Mouse (Mus musculus) hindbrain, embryonic 11.5 days (tissue): Measurements from ENCODE around the gene Sprr4. TPM values are rescaled to one million over a fixed set of nuclear protein-coding genes. Genes with fewer than 3 reads are reported as not detected.
A peak's percentile ranks its signal among the peaks of the same experiment; 100 is the strongest.
"Not testable (repeated sequence)": the region's sequence is repeated elsewhere in the genome, so short reads cannot be mapped to it uniquely, and the experiment has no call there.

Experiments used
- ATAC-seq: fragments of 200-750 bp; cut with Nextera tagmentation; 2 replicates; pipeline ENCODE4 v1.8.0; 2017; ENCODE audit warnings: mild to moderate bottlenecking, moderate TSS enrichment, moderate library complexity; ENCODE audit not compliant: low FRiP score
- DNase-seq: peaks from one replicate; pipeline ENCODE4 v3.0.0-alpha.2; 2015; ENCODE audit warnings: low spot score
- H3K27ac ChIP-seq: fragments of 300-500 bp; sonication (generic); 2 replicates; pipeline ENCODE4 v1.5.1; 2014; ENCODE audit warnings: mild to moderate bottlenecking, low read depth, low read length
- H3K27me3 ChIP-seq: fragments of 300-500 bp; sonication (generic); 2 replicates; pipeline ENCODE4 v1.6.1; 2014; ENCODE audit warnings: mild to moderate bottlenecking, low read length, moderate library complexity, mixed read lengths; ENCODE audit not compliant: control insufficient read depth, insufficient read depth
- H3K36me3 ChIP-seq: fragments of 300-500 bp; sonication (generic); 2 replicates; pipeline ENCODE4 v1.6.1; 2014; ENCODE audit warnings: mild to moderate bottlenecking, low read length, moderate library complexity, mixed read lengths; ENCODE audit not compliant: control insufficient read depth, insufficient read depth
- H3K4me1 ChIP-seq: fragments of 300-500 bp; sonication (generic); replicated peaks from 2 replicates; pipeline ENCODE4 v1.6.1; 2014; ENCODE audit warnings: low read length, mixed read lengths; ENCODE audit not compliant: control insufficient read depth, insufficient read depth
- H3K4me2 ChIP-seq: fragments of 300-500 bp; sonication (generic); replicated peaks from 2 replicates; pipeline ENCODE4 v1.6.1; 2014; ENCODE audit warnings: mild to moderate bottlenecking, low read depth, low read length
- H3K4me3 ChIP-seq: fragments of 300-500 bp; sonication (generic); 2 replicates; pipeline ENCODE4 v1.5.1; 2014; ENCODE audit warnings: low read depth, low read length
- H3K9ac ChIP-seq: fragments of 300-500 bp; sonication (generic); 2 replicates; pipeline ENCODE4 v1.6.1; 2014; ENCODE audit warnings: low read depth, low read length
- H3K9me3 ChIP-seq: fragments of 300-500 bp; sonication (generic); 2 replicates; pipeline ENCODE4 v1.6.1; 2016; ENCODE audit warnings: low read length; ENCODE audit not compliant: control insufficient read depth
- WGBS: fragments of 180-500 bp; shearing (Covaris S2); extraction: QIAGEN DNeasy Blood & Tissue Kit; methylation state at CpG from one replicate; pipeline ENCODE4 v1.1.7; 2014; 5-methylcytosine and 5-hydroxymethylcytosine counted together
- polyA plus RNA-seq: library from polyadenylated mRNA; unstranded; fragments of >200 nt; fragmentation: Nextera tagmentation; extraction: Ambion mirVana; gene quantifications from 2 replicates; pipeline ENCODE4 v1.2.1, GENCODE M21; 2014

Sprr4 gene
- polyA plus RNA-seq, 1 experiment from 2014 or later = not detected

DNA sequence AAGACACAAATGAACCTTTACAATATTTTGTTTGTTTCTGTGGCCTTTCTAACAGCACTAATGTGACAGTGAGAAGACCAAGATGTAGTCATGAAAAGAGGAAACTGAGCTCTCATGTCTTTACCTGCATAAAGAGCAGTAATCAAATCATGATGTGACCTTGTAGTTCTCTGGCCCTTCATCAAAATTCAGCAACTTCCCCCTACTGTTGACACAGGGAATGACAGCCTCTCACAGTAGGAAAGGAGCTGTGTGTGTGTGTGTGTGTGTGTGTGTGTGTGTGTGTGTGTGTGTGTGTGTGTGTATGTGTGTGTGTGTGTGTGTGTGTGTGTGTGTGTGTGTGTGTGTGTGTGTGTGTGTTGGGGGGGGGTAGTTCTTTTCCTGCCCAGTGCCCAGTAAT lies 19.0 kb downstream of the Sprr4 start:
- H3K4me3 ChIP-seq, H3K27ac ChIP-seq, H3K36me3 ChIP-seq, H3K4me1 ChIP-seq, ATAC-seq, H3K4me2 ChIP-seq, H3K9ac ChIP-seq, H3K27me3 ChIP-seq, H3K9me3 ChIP-seq: not testable (repeated sequence)
- DNase-seq = peak; percentile 14

DNA sequence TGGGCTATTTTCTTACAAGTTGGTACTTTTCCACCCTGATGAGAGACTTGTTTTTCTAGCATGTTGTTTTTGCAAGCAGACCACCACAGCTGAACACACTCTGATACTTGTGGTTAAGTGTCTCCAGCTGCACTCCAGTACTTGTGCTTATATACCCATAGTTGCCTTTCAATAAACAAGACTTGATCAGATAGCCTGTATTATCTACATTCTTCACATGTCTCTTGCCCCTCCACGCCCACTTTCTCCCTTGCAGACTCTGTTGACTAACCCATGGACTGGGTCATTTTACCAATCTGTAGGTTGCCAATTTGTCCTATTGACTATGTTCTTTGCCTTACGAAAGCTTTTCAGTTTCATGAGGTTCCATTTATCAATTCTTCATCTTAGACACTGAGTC lies 30.2 kb downstream of the Sprr4 start:
- WGBS = 81% methylated on average over 2 of the region's 2 CpGs
- no peak overlapping the region for H3K4me2 ChIP-seq
- no peak overlapping the region for H3K9ac ChIP-seq
- ATAC-seq (no peak), DNase-seq (no peak)
- no peak overlapping the region for H3K27ac ChIP-seq
- no peaks in the 10 kb centered on the region for H3K36me3 ChIP-seq
- H3K9me3 ChIP-seq = no peaks in the 10 kb centered on the region
- no peak overlapping the region for H3K4me3 ChIP-seq
- no peaks in the 10 kb centered on the region for H3K27me3 ChIP-seq
- H3K4me1 ChIP-seq = no peaks in the 10 kb centered on the region

DNA sequence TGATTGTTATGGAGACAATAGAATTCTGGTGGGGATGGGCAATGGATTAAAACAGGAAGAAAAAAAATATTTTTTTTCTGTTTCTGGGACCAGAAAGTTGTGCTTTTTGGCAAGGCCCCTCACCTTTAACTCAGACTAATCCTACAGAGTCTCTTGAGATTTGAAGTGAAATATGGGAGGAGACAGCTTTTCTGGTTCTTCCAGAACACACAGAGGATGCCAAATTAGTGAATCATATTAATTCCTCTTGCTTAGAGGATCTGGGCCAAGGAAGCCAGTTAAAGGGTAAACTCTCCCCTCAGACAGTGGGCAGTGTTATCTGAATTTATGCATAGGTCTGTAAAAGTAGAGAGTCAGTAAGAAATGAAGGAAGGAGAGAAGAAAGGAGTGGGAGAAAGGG lies 32.9 kb downstream of the Sprr4 start:
- no peaks in the 10 kb centered on the region for H3K36me3 ChIP-seq
- H3K4me1 ChIP-seq = no peaks in the 10 kb centered on the region
- no peaks in the 10 kb centered on the region for H3K27me3 ChIP-seq
- H3K4me3 ChIP-seq = no peak overlapping the region
- H3K9me3 ChIP-seq = no peaks in the 10 kb centered on the region
- H3K9ac ChIP-seq = no peak overlapping the region
- no peak overlapping the region for H3K27ac ChIP-seq
- ATAC-seq (no peak), DNase-seq (no peak)
- H3K4me2 ChIP-seq = no peak overlapping the region

DNA sequence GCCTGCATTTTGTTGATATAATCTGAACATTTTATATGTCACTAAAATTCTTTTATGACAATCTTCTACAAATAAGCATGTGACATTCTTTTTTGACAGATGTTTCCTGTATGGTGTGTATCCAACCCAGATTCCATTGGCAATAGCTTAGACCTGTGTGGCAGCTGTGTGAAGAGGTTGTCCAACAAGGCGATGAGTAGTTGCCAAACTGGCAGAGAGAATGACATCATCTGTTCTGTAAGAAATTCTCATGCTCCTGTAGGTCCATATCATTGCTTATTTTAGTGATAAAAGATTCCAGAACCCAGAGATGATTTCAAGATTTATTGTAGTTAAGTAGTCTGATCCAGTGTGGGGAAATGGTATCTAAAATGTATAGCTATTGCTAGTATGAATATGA lies 33.7 kb downstream of the Sprr4 start:
- H3K9me3 ChIP-seq = no peaks in the 10 kb centered on the region
- no peak overlapping the region for H3K4me2 ChIP-seq
- no peaks in the 10 kb centered on the region for H3K36me3 ChIP-seq
- H3K27ac ChIP-seq = no peak overlapping the region
- no peaks in the 10 kb centered on the region for H3K4me1 ChIP-seq
- H3K9ac ChIP-seq = no peak overlapping the region
- no peak overlapping the region for H3K4me3 ChIP-seq
- H3K27me3 ChIP-seq = no peaks in the 10 kb centered on the region
- no peak for DNase-seq
- WGBS = 88% methylated on average over 1 of the region's 1 CpGs
- ATAC-seq = no peak

DNA sequence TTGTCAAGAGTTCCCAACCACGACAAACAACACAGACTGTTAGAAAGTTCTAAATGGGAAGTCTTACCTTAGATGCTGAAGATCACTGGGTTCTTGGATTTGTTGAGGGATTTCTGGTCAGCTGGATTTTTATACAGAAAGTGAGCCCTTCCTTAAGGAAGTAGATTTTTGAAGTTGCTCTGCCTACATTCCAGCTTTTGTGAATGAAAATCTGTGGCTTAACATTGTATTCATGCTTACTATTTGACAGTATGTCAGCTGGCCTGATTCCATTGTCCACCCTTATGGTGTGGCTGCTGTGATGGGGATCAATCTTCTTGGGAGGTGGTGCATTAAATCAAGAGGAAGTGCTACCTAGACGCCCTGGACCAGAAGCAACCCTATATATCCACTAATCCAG lies 41.7 kb downstream of the Sprr4 start, which contains the start of gene Sprr3:
TSS of gene Sprr3 (minus strand) at position 101 of the 400 bp plus-strand sequence.
- no peak for ATAC-seq
- no peak for DNase-seq
- Histone ChIP-seq H3K9ac (no peak within 1 kb of the TSS), H3K9me3 (no peaks in the 10 kb centered on the region), H3K27ac (no peak within 1 kb of the TSS), H3K4me3 (no peak within 1 kb of the TSS), H3K4me2 (no peak within 1 kb of the TSS), H3K36me3 (no peaks in the 10 kb centered on the region), H3K27me3 (no peaks in the 10 kb centered on the region), H3K4me1 (no peaks in the 10 kb centered on the region)
- 70% methylated on average over 2 of the region's 2 CpGs for whole genome bisulfite sequencing

DNA sequence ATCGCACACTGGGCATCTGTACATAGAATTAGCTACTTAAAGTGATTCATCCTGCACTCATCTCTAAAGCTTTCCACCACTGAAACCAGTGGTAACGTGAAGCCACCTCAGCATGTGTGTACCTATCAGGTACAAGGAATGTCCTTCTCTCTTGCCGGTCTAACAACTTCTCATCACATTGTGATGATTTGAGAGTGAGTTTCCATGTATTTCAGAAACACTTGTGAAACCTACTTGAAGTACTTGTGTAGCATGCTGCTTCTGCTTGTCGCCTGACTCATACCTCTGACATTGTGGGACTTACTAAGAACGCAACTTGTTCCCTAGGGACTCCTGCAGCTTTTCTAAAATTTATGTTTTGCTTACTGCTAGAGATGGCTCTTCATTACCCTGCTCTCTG lies 45.1 kb downstream of the Sprr4 start:
- Histone ChIP-seq H3K4me1 (no peaks in the 10 kb centered on the region), H3K4me2 (no peak overlapping the region), H3K9ac (no peak overlapping the region), H3K36me3 (no peaks in the 10 kb centered on the region), H3K4me3 (no peak overlapping the region), H3K9me3 (no peaks in the 10 kb centered on the region), H3K27me3 (no peaks in the 10 kb centered on the region), H3K27ac (no peak overlapping the region)
- DNase-seq (no peak), ATAC-seq (no peak)
- WGBS = 86% methylated on average over 5 of the region's 5 CpGs

Other genes with a start within 250 kb of the Sprr4 start
- not detected in 2 replicates for gene Sprr2a3, start 215.1 kb downstream of the Sprr4 start, polyA plus RNA-seq
- 0.45 TPM in 1 of 2 replicates, not detected in the other for gene Sprr2b, start 183.9 kb downstream of the Sprr4 start, polyA plus RNA-seq
- not detected in 2 replicates for gene Sprr2d, start 161.4 kb downstream of the Sprr4 start, polyA plus RNA-seq
- gene Sprr2e, start 148.3 kb downstream of the Sprr4 start, polyA plus RNA-seq = not detected in 2 replicates
- gene Sprr2f, start 135.3 kb downstream of the Sprr4 start, polyA plus RNA-seq = not detected in 2 replicates
- not detected in 2 replicates for gene Sprr2h, start 114.8 kb downstream of the Sprr4 start, polyA plus RNA-seq
- gene Sprr2i, start 92.5 kb downstream of the Sprr4 start, polyA plus RNA-seq = not detected in 2 replicates
- gene Sprr2j-ps, start 82.4 kb downstream of the Sprr4 start, polyA plus RNA-seq = not detected in 2 replicates
- gene Gm9774, start 71.1 kb downstream of the Sprr4 start, polyA plus RNA-seq = 5.6 and 5.9 TPM in 2 replicates
- gene Sprr2k, start 67.9 kb downstream of the Sprr4 start, polyA plus RNA-seq = not detected in 2 replicates
- gene Sprr1b, start 61.7 kb downstream of the Sprr4 start, polyA plus RNA-seq = not detected in 2 replicates
- not detected in 2 replicates for gene Sprr3, start 41.8 kb downstream of the Sprr4 start, polyA plus RNA-seq
- gene Sprr1a, start 14.6 kb downstream of the Sprr4 start, polyA plus RNA-seq = not detected in 2 replicates
- not detected in 2 replicates for gene 2310046K23Rik, start 34.0 kb upstream of the Sprr4 start, polyA plus RNA-seq
- not detected in 2 replicates for gene Ivl, start 73.2 kb upstream of the Sprr4 start, polyA plus RNA-seq
- gene Smcp, start 88.5 kb upstream of the Sprr4 start, polyA plus RNA-seq = not detected in 2 replicates
- gene 2210017I01Rik, start 107.0 kb upstream of the Sprr4 start, polyA plus RNA-seq = not detected in 2 replicates
- not detected in 2 replicates for gene Lce6a, start 121.2 kb upstream of the Sprr4 start, polyA plus RNA-seq
- gene Lce1a1, start 147.8 kb upstream of the Sprr4 start, polyA plus RNA-seq = not detected in 2 replicates
- gene Lce1b, start 156.4 kb upstream of the Sprr4 start, polyA plus RNA-seq = not detected in 2 replicates
- gene Lce1a2, start 169.8 kb upstream of the Sprr4 start, polyA plus RNA-seq = not detected in 2 replicates
- not detected in 2 replicates for gene Lce1c, start 178.8 kb upstream of the Sprr4 start, polyA plus RNA-seq
- not detected in 2 replicates for gene Lce1d, start 186.7 kb upstream of the Sprr4 start, polyA plus RNA-seq
- not detected in 2 replicates for gene Lce1e, start 208.6 kb upstream of the Sprr4 start, polyA plus RNA-seq
- gene Lce1f, start 219.9 kb upstream of the Sprr4 start, polyA plus RNA-seq = not detected in 2 replicates
- not detected in 2 replicates for gene Gm38119, start 238.6 kb upstream of the Sprr4 start, polyA plus RNA-seq